Mouse (Mus musculus): ENCODE measurements around the gene Tcf7.

Gene Tcf7

DNA sequence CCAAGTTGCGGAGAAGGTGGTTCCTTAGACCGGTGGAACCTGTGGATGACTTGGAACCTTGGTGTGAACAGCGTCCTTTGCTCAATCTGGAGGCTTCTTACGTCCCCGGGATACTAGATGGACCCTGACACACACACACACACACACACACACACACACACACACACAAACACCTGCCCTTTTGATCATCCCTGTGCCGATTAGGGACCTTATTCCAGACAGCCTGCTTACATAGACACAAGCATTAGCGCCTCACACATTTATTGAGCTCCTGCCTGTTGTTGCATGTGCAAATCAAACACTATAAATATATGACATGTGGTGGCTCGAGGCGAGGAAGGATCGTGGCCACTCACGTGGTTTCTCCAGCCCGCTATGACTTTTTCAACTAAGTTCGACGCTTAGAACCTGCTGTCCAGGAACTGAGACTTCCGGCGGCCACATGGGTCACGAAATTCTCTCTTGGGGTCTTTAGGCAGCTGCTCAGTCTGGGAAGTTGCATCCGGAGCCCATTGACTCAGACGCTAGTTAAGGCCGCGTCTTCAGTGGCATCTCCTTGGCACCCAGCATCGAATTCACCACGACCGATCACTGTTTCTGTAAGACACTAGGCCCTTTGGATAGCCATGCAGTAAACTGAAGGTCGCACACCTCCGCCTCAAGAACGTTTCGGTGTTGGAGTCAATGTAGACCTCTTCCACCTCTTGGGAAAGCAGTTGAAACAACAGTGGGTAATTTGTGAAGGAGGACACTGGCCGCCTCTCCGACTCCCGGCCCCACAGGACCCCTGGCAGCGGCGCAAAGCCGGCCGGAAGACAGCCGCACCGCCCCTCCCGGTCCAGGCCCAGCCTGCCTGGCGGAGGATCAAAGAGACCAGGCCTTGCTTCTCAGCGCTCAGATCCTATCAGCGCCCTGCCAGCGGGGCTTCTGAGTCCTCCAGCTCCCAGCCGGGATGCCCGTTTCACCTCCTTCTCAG, 1.1 kb upstream of the Tcf7 start:
- DNase-seq (ENCODE audit: low spot score in 2 of 2), result no peak

DNA sequence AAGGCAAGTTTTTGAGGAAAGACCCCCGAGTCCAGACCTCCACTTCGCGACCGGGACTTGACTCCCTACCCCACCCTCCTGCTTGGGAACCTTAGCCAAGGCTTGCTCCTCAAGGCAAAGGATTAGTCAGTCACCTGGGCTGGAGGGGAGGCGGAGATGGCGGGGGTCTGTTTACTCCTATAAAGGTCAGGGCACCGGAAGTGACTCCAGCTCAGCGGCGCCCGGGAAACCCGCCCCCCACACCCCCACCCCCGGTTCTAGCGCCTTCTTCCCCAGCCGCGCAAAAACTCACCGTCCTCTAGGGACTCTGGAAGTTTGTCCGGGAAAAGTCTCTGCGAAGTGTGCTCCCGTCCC, 417 bp downstream of the Tcf7 start:
- DNase-seq (ENCODE audit: low spot score in 2 of 2), result no peak

- DNase-seq (ENCODE audit: low spot score in 2 of 2), result no peak
These were observed 1.1 kb downstream of the Tcf7 start for GRCm38 (mm10) chr11:52281568-52282328.

GRCm38 (mm10) chr11:52280566-52281455, 2.0 kb downstream of the Tcf7 start:
- no peak for DNase-seq (ENCODE audit: low spot score in 2 of 2)

GRCm38 (mm10) chr11:52279611-52280145, 3.1 kb downstream of the Tcf7 start:
- DNase-seq (ENCODE audit: low spot score in 2 of 2), result no peak

- DNase-seq (ENCODE audit: low spot score in 2 of 2), result no peak
These were observed 3.8 kb downstream of the Tcf7 start for GRCm38 (mm10) chr11:52278991-52279390.

- DNase-seq (ENCODE audit: low spot score in 2 of 2), result no peak
These were observed 4.7 kb downstream of the Tcf7 start for GRCm38 (mm10) chr11:52278164-52278563.

GRCm38 (mm10) chr11:52277433-52278150, 5.2 kb downstream of the Tcf7 start:
- no peak for DNase-seq (ENCODE audit: low spot score in 2 of 2)

GRCm38 (mm10) chr11:52276961-52277391, 5.8 kb downstream of the Tcf7 start:
- DNase-seq (ENCODE audit: low spot score in 2 of 2), result no peak

- DNase-seq (ENCODE audit: low spot score in 2 of 2), result peak; percentile 37 to 43
These were observed 6.8 kb downstream of the Tcf7 start for GRCm38 (mm10) chr11:52275774-52276555.

- no peak for DNase-seq (ENCODE audit: low spot score in 2 of 2)
These were observed 7.4 kb downstream of the Tcf7 start for GRCm38 (mm10) chr11:52275366-52275765.

- no peak for DNase-seq (ENCODE audit: low spot score in 2 of 2)
These were observed 8.2 kb downstream of the Tcf7 start for GRCm38 (mm10) chr11:52274456-52275112.

DNA sequence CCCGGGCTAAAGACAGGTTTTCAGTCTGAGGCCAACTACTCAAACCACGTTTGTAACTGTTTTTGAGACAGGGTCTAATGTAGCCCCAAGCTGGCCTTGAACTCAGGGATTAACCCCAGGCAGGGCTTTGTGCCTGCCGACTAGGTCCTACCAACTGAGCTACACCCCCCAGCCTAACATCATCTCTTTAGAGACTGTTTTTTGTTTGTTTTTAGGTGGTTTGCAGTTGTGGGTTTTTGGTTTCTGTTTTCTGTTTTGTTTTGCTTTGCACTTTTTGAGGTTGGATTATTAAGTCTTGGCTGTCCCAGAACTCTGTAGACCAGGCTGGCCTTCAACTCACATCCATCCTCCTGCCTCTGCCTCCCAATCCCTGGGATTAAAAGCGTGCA, 8.9 kb downstream of the Tcf7 start:
- DNase-seq (ENCODE audit: low spot score in 2 of 2), result no peak

GRCm38 (mm10) chr11:52273183-52273941, 9.5 kb downstream of the Tcf7 start:
- DNase-seq (ENCODE audit: low spot score in 2 of 2), result no peak

DNA sequence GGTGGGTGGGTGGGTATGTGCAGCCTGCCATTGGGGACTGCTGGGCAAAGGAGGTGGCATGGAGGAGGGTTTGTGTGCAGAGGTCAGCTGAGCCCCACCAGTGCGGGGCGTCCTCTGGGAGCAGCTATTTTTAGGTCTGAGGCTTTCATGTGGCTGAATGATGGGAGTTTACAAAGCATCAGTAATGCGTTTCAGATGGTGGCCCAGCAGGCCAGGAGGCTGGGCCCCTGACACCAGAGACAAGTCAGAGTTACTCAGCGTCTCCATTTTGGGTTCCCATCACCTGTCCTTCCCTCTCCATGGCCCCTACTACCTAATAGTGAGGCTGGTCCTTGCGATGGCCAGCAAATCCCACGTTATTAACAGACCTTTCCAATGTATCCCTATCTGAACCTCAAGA, 10.2 kb downstream of the Tcf7 start:
- no peak for DNase-seq (ENCODE audit: low spot score in 2 of 2)

- DNase-seq (ENCODE audit: low spot score in 2 of 2), result no peak
These were observed 10.9 kb downstream of the Tcf7 start for GRCm38 (mm10) chr11:52271765-52272495.

GRCm38 (mm10) chr11:52269841-52270240, 13.0 kb downstream of the Tcf7 start:
- no peak for DNase-seq (ENCODE audit: low spot score in 2 of 2)

Measured in right cerebral cortex, postnatal 36 days (tissue).